Mouse (Mus musculus): Measurements from ENCODE around the gene Zfhx2. TPM values are rescaled to one million over a fixed set of nuclear protein-coding genes. Genes with fewer than 3 reads are reported as not detected.

The Zfhx2 gene
- total RNA-seq, 2 experiments from 2014 or later, result 11.9 to 13.5 TPM

DNA sequence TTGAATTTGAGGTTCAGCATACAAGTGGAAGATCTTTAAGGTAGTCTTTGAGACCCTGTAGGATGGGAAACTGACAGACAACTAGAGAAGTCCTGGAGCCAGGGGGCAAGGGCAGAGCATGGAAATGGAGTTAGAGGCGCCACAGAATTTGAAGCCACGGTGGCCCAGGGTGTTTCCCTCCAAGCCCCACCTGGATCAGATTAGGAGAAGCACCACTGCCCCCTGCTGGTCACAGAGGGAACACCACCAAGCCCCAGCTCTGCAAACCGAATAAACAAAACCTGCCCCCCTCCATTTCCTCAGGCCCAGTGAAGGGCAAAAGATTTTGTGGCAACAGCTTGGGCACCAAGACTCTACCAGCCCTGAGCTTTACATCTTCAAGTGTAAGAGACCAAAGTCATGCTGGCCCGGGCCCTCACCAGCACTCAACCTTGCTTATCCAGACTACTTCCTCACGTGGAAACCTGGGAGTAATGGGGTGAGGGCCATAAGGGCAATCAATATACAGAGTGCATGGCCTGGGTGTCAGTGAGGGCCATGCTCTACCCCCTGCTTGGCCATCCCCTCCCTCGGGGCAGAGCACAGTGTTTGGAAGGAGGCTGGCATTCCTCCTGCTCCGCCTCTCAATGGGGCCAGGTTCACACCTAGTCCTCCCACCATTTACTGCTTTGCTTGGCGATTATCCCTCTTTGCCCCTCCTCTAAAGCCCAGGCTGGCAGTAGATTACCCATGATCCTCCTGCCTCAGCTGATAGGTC lies 12.7 kb downstream of the Zfhx2 start:
- peak in 1 of 2 experiments; percentile 53 for DNase-seq (ENCODE audit: low spot score in 2 of 2)

GRCm38 (mm10) chr14:55078366-55078989 lies 13.6 kb downstream of the Zfhx2 start:
- DNase-seq (ENCODE audit: low spot score in 2 of 2), result no peak

DNA sequence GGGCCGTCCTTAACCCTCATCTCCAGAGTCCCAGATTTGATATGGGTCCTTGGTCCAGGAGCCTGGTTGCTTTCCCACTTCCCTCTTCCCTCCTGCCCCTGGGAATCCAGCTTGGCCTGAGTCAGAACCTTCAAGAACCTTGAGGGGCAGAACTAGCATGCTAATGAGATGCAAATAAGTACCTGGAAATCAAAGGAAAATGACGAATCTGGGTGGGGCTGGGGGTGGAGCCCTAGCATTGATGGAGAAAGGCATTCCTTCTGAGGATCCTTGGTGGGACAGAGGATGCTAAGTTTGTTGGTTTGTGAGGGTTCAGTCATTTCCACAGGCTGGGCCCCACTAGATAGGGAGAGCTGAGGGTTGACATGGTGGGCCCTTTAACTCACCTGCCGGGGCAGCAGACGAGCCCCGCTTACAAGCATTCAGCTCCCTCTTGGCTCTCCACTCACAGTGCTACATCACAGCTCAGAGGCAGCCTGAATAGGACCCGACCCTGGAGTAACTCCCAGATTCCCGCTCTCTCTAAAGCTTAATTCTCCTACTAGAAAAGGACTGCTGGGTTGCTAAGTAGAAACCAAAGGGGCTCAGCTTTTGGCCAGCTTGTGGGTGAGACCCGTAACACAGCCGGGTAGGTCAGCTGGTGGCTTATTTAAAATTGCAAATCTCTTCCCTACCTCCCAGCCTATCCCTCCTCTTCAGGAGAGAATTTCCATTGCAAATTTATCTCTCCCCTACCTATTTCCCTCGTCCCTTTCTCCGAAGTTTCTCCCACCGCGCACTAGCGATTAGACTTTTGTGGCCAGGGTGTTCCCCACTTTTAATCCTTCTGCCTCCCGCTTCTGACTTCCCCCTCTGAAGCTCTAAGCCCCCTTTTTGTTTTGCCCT lies 14.4 kb downstream of the Zfhx2 start:
- DNase-seq (ENCODE audit: low spot score in 2 of 2), result no peak

GRCm38 (mm10) chr14:55076956-55077355 lies 15.2 kb downstream of the Zfhx2 start:
- DNase-seq (ENCODE audit: low spot score in 2 of 2), result no peak

- no peak for DNase-seq (ENCODE audit: low spot score in 2 of 2)
Observed at GRCm38 (mm10) chr14:55076224-55076623, 15.9 kb downstream of the Zfhx2 start.

- DNase-seq (ENCODE audit: low spot score in 2 of 2), result no peak
Observed at GRCm38 (mm10) chr14:55074416-55074815, 17.7 kb downstream of the Zfhx2 start.

DNA sequence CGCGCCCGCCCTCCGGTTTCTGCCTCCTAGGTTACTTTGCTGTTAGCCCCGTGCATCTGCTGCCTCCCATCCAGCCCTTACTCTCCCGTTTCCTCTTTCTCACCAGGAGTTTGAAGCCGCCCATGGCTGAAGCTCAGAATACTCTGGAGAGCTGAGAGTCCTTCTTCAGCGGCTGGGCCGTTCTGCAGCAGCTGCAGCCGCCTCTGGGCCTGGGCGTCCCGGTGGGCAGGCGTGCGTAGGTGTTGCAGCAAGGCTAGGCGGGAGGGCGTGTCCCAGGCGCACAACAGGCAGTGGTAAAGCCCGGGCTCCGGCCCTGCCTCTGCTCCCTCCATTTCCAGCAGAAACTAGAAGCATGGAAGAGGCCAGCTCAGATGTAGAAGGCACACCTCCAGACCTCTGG lies 20.4 kb downstream of the Zfhx2 start:
- DNase-seq (ENCODE audit: low spot score in 2 of 2), result no peak

- no peak for DNase-seq (ENCODE audit: low spot score in 2 of 2)
Observed at GRCm38 (mm10) chr14:55066042-55066441, 26.1 kb downstream of the Zfhx2 start.

GRCm38 (mm10) chr14:55065391-55065790 lies 26.7 kb downstream of the Zfhx2 start:
- no peak for DNase-seq (ENCODE audit: low spot score in 2 of 2)

DNA sequence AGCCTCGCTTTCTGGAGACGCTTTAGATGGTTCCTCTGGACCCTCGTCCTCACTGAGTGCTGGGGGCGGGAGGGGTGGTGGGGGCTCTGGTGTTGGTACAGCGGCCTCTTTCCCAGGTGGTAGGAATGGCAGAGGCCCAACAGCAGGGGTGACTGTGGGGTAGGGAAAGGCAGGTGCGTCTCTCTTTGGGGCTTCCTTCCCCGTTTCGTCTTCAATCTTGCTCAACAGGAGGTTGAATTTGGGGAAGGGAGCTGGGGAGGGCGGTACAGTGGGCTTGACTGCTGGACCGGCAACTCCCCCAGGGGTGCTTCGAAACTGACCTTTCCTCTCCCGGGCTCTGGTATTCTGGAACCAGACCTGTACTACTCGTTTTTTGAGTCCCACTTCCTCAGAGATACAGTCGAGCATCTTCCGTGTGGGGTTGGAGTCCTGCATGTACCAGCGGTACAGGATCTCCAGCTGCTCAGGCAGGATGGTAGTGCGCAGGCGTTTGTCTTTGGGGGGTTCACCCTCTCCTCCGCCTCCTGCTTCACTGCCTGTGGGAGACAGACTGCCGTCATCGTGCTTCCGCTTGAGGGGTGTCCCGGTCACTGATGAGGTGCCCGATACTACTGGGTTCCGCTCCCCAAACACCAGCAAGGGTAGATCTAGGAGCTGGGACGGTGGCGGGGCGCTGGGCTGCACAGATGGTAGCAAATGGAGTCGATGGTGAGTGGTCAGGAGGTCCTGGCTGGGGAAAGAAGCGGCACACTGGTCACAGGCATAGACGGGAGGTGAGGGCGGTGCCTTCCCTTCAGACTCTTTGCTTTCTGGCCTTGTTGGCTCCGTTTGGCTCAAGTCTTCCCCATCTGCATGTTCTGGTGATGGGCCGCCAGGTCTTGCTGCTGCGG lies 27.4 kb downstream of the Zfhx2 start:
- DNase-seq (ENCODE audit: low spot score in 2 of 2), result no peak

GRCm38 (mm10) chr14:55063581-55064381 lies 28.3 kb downstream of the Zfhx2 start:
- DNase-seq (ENCODE audit: low spot score in 2 of 2), result no peak

- DNase-seq (ENCODE audit: low spot score in 2 of 2), result no peak
Observed at GRCm38 (mm10) chr14:55063117-55063516, 29.0 kb downstream of the Zfhx2 start.

DNA sequence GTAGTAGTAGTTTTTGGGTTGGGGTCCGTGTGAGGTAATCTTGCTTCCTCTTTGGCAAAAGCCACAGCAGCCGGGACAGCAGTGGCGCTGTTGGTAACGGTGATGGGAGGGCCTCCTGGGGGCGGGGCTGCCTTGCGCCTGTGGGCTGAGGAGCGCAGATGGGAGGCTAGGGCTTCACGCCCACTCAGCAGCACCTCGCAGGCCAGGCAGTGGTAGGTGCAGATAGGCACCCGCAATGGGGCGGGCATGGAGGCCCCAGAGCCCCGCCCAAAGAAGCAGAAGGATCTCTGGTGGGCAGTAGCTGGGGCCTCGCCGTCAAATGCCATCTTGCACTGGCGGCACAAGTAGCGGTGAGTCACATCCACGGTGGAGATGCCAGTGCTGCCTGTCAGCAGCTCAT lies 29.5 kb downstream of the Zfhx2 start:
- no peak for DNase-seq (ENCODE audit: low spot score in 2 of 2)

DNA sequence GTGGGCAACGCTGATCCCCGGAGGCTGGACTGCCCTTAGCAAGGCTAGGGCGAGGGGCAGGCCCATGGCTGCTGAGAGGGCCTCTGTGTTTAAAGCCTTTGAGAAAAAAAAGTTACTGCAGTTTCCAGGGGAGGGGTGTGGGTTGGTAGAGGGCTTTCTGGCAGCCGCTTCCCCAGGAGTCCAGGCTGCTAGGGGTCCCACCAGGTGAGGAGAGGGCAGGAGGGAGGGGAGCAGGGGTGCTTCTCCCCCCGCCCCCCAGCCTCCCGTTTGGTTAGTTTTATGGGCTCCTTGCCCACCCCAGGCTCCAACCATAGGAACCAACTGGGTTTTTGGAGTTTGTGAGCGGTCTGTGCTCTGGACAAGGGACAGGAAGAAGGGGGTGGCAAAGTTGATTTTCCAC lies 30.3 kb downstream of the Zfhx2 start:
- DNase-seq (ENCODE audit: low spot score in 2 of 2), result no peak

DNA sequence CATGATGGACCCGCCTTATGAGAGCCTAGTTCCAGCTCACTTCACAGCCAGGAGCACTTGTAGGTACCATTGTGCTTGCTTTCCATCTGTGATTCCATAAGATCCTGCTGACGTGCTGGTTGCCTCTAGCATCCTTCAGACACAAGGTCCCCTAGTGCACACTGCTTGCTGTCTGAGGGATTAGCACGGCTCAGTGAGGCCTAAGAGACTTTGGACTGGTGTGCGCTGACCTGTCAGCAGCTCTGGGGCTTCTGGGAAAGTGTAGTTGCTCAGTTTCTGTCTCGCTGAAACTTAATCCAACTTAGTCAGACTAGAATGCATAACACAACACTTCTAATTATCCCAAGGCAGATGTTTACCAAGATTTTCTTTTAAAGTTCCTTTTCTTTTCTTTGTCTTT lies 32.2 kb downstream of the Zfhx2 start:
- DNase-seq (ENCODE audit: low spot score in 2 of 2), result no peak

DNA sequence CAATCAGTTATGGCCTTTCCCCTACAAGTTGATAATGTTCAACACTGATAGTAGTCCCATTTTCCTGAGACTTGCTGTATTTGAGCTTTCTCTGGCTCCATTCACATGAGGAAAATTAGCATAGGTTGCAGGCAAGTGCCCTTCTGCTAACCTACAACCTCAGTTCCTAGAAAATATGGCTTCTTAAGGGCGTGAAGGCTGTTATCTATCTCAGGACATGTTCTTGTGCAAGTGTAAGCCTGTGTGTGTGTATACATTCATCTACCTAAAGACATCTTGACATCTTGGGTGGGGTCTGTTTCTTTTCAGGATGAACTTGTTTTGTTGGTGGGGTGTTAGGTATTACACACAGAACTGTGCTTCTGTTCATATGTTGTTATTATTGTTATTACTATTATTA lies 33.1 kb downstream of the Zfhx2 start:
- no peak for DNase-seq (ENCODE audit: low spot score in 2 of 2)

DNA sequence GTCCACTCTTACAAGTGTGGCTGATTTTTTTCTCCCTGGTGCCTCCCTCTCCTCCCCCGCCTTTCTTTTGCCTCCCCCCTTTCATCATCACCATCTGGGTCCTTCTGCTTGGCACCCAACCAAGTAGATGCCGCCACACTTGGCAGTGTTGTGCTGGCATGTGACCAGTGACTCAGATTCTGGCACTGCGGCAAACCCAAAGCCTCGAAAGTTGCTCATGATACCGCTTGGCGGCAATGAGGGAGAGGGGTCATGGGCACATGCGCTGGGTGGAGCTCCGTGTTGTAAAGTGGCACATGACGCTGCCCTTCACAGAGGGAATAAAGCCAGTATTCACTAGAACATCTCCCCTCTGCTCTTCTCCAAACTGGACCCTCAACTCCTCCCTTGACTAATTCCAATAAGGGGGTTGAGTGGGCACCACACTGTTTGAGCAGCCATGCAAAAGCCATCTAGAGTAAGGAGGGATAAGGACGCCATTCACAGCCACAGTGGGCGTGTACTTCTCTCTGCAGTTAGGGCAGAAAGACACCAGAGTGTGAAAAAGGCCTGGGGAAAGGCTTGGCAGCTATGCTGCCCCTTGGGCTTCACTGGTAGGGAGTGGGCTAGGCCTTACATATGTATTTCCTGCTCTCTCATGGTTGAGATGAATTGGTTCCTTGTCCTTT lies 36.8 kb downstream of the Zfhx2 start:
- peak; percentile 38 to 69 for DNase-seq (ENCODE audit: low spot score in 2 of 2)

DNA sequence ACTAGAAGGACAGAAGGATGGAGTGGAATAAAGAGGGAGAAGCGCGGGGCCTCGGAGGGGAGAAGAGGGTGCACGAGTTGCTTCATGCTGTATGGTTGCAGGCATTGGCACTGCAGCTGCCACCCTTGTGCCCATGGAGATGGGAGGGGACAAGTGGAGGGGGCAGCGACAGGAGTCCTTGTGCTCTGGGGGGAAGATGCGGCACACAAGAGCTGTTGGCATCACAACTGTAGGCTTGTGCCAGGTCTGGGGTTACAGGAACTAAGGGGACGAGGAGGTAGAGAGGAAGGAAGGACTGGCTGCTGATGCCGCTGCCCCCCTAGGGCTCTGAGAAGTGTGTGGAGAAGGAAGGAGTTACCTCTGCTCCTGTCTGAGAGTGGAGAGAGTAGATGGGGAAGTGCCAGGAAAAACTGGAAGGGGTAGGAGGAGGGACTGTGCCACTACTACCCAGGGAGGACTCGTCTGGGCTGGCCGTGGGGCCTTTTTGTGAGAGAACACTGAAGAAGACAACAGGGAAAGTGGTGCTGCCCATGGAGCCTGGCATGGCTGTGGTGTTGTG lies 37.9 kb downstream of the Zfhx2 start:
- DNase-seq (ENCODE audit: low spot score in 2 of 2), result no peak

GRCm38 (mm10) chr14:55053708-55054190 lies 38.4 kb downstream of the Zfhx2 start:
- DNase-seq (ENCODE audit: low spot score in 2 of 2), result no peak

Data from adrenal gland, postnatal 4 days (tissue).